ENCODE assay signal across 8 mouse cellular contexts in the genomic region with DNA sequence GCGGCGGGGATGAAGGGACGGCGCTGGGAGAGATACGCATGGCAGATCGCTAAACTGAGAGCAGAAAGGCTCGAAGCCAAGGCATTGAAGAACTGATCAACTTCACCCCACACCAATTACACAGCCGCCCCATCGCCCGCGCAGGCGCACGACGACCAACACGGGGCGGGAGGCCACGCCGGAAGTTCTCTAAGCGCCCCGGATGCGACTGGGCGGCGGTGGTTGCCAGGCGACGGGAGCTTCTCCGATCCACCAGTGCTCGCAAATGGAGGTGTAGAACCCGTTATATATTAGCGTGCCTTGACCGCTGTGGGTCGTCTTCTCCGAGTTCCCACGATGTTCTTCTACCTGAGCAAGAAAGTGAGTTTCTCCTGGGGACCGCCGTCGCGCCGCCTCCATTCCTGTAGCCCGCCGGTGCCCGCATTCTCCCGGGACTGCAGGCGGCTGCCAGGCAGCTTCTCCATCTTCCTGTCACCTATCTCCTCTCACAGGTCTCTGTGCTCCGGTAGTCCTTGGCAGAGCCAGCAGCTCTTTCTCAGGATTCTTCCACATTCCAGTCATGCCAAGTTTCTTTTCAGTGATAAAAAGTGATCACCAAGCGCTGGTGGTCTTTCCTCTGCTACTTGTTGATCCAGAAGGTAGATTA. TPM values are rescaled to one million over a fixed set of nuclear protein-coding genes. Genes with fewer than 3 reads are reported as not detected.
A peak's percentile ranks its signal among the peaks of the same experiment; 100 is the strongest.
DNase-seq lines count a peak whose midpoint lies in the region; ATAC-seq and TF ChIP-seq lines count a peak whose summit lies in the region.

Wdr35 (plus strand) TSS at position 73 of the 646 bp plus-strand sequence.

- no peak for TF ChIP-seq EP300 in MEL (IDR thresholded peaks at IDR 0.05; ENCODE audit: low read depth in 1 of 2, low read length in 2 of 2)

- intact Hi-C loops in heart, postnatal 25 days (cut with DNase I) = loop anchor here (5.0 kb wide), 1 partner anchor 52 kb away; the partner anchor contains the start of gene Laptm4a

- WGBS in forebrain, embryonic 15.5 days = under 1% methylated on average over 45 of the region's 45 CpGs
- WGBS in neural tube, embryonic 14.5 days = under 1% methylated on average over 45 of the region's 45 CpGs

- H3K27me3 ChIP-seq in MEL (ENCODE audit: control insufficient read depth in 1 of 2, insufficient read depth in 2 of 2, low read length in 2 of 2) = peaks cover 0 to 6% of the 10 kb centered on the region in 2 experiments; a peak in 2 of 4 replicates
- H3K27me3 ChIP-seq in forebrain, embryonic 15.5 days = no peaks in the 10 kb centered on the region
- H3K27me3 ChIP-seq in neural tube, embryonic 14.5 days (ENCODE audit: control insufficient read depth, insufficient read depth, low read length) = no peaks in the 10 kb centered on the region
- no peaks in the 10 kb centered on the region for H3K27me3 ChIP-seq in testis, adult 2 months (ENCODE audit: control insufficient read depth, insufficient read depth, low read length)

- peak within 1 kb of the TSS; percentile 79 for H3K4me2 ChIP-seq in forebrain, embryonic 15.5 days (replicated peaks)
- H3K4me2 ChIP-seq in neural tube, embryonic 14.5 days (ENCODE audit: low read depth, low read length) = peak within 1 kb of the TSS; percentile 84

- peak within 1 kb of the TSS; percentile 80 to 87 for H3K4me3 ChIP-seq in MEL (ENCODE audit: control insufficient read depth in 1 of 2, insufficient read depth in 1 of 2, low read depth in 2 of 2, low read length in 2 of 2)
- H3K4me3 ChIP-seq in forebrain, embryonic 15.5 days = peak within 1 kb of the TSS; percentile 81
- H3K4me3 ChIP-seq in neural tube, embryonic 14.5 days (ENCODE audit: low read depth, low read length) = peak within 1 kb of the TSS; percentile 69
- H3K4me3 ChIP-seq in testis, adult 2 months (ENCODE audit: control insufficient read depth, low read depth, low read length) = peak within 1 kb of the TSS; percentile 99

- H3K9ac ChIP-seq in MEL (ENCODE audit: control insufficient read depth, low read depth, low read length, poor library complexity, severe bottlenecking) = peak within 1 kb of the TSS; percentile 62
- H3K9ac ChIP-seq in forebrain, embryonic 15.5 days (replicated peaks) = peak within 1 kb of the TSS; percentile 62
- peak within 1 kb of the TSS; percentile 52 for H3K9ac ChIP-seq in neural tube, embryonic 14.5 days (replicated peaks; ENCODE audit: low read depth, low read length)

- TF ChIP-seq POLR2A in MEL (IDR thresholded peaks at IDR 0.05; ENCODE audit: control insufficient read depth in 1 of 2, insufficient read depth in 1 of 2, low read depth in 1 of 2, low read length in 2 of 2, poor library complexity in 1 of 2) = peak in 1 of 2 experiments; percentile 82; a peak in 2 of 4 replicates
- TF ChIP-seq POLR2A in testis, adult 2 months (IDR thresholded peaks at IDR 0.05; ENCODE audit: control insufficient read depth, low read depth, low read length) = peak; percentile 85

- no peaks in the 10 kb centered on the region; the same call in 1 of the 2 replicates for H3K79me2 ChIP-seq in MEL (ENCODE audit: control insufficient read depth, insufficient read depth, low read length, poor library complexity)

- H3K27ac ChIP-seq in MEL (ENCODE audit: control insufficient read depth, low read depth, low read length) = peak within 1 kb of the TSS; percentile 43
- H3K27ac ChIP-seq in forebrain, embryonic 15.5 days (replicated peaks) = peak within 1 kb of the TSS; percentile 78
- peak within 1 kb of the TSS; percentile 80 for H3K27ac ChIP-seq in neural tube, embryonic 14.5 days (ENCODE audit: low read depth, low read length)
- peak within 1 kb of the TSS; percentile 75 for H3K27ac ChIP-seq in testis, adult 2 months (ENCODE audit: control insufficient read depth, insufficient read depth, low read depth, low read length)

- TF ChIP-seq RAD21 in MEL (IDR thresholded peaks at IDR 0.05; ENCODE audit: low read depth, low read length) = no peak

- no peaks in the 10 kb centered on the region for H3K9me3 ChIP-seq in MEL (replicated peaks; ENCODE audit: insufficient read depth, low read length)
- H3K9me3 ChIP-seq in forebrain, embryonic 15.5 days = no peaks in the 10 kb centered on the region
- H3K9me3 ChIP-seq in neural tube, embryonic 14.5 days (ENCODE audit: control insufficient read depth, low read length) = no peaks in the 10 kb centered on the region

- DNase-seq in MEL (ENCODE audit: low read depth, low spot score) = peak; percentile 90
- DNase-seq in cerebellum, adult 18-20 months = peak; percentile 94
- peak; percentile 77 for DNase-seq in heart, postnatal 25 days (ENCODE audit: low spot score)
- peak; percentile 93 to 94 for DNase-seq in layer of hippocampus, adult 18-20 months (ENCODE audit: low spot score in 2 of 2)
- DNase-seq in lung, adult 18-20 months = peak; percentile 89 to 93

- no peak for TF ChIP-seq CTCF in MEL (IDR thresholded peaks at IDR 0.05 in 2 of 3, conservative IDR thresholded peaks at IDR 0.05 in 1 of 3; ENCODE audit: control insufficient read depth in 1 of 3, insufficient read depth in 1 of 3, low read depth in 2 of 3, low read length in 3 of 3, poor library complexity in 1 of 3, severe bottlenecking in 1 of 3)
- TF ChIP-seq CTCF in testis, adult 2 months (IDR thresholded peaks at IDR 0.05; ENCODE audit: control insufficient read depth, insufficient read depth, insufficient replicate concordance, low read depth, low read length) = no peak

- H3K36me3 ChIP-seq in MEL (ENCODE audit: control insufficient read depth in 1 of 2, insufficient read depth in 2 of 2, low read length in 2 of 2) = no peaks in the 10 kb centered on the region
- H3K36me3 ChIP-seq in forebrain, embryonic 15.5 days = peaks cover 5% of the 10 kb centered on the region
- peaks cover 6% of the 10 kb centered on the region for H3K36me3 ChIP-seq in neural tube, embryonic 14.5 days (ENCODE audit: control insufficient read depth, insufficient read depth, low read length)
- H3K36me3 ChIP-seq in testis, adult 2 months (ENCODE audit: control insufficient read depth, insufficient read depth, low read length) = peaks cover 2% of the 10 kb centered on the region

- ATAC-seq in forebrain, embryonic 15.5 days (replicated peaks) = peak; percentile 99
- ATAC-seq in neural tube, embryonic 14.5 days (ENCODE audit: low read depth) = peak; percentile 98

- peaks cover 2 to 8% of the 10 kb centered on the region in 2 experiments; a peak in 3 of 4 replicates for H3K4me1 ChIP-seq in MEL (ENCODE audit: control insufficient read depth in 1 of 2, insufficient read depth in 2 of 2, low read length in 2 of 2)
- H3K4me1 ChIP-seq in forebrain, embryonic 15.5 days = peaks cover 21% of the 10 kb centered on the region
- no peaks in the 10 kb centered on the region for H3K4me1 ChIP-seq in neural tube, embryonic 14.5 days (ENCODE audit: control insufficient read depth, insufficient read depth, low read length)
- H3K4me1 ChIP-seq in testis, adult 2 months (ENCODE audit: control insufficient read depth, insufficient read depth, low read length) = peaks cover 5% of the 10 kb centered on the region; the same call in 1 of the 2 replicates

TF ChIP-seq in MEL, 35 proteins besides CTCF, POLR2A, EP300 and RAD21:
- TF ChIP-seq HCFC1 (IDR thresholded peaks at IDR 0.05; ENCODE audit: low read depth, low read length) (peak; percentile 83), TCF12 (IDR thresholded peaks at IDR 0.05; ENCODE audit: low read depth, low read length) (no peak; the same call in 1 of the 2 replicates), BHLHE40 (IDR thresholded peaks at IDR 0.05; ENCODE audit: borderline replicate concordance, low read depth, low read length) (no peak), NRF1 (IDR thresholded peaks at IDR 0.05; ENCODE audit: insufficient read depth, low read depth, low read length, poor library complexity, severe bottlenecking) (peak; percentile 97), SIN3A (IDR thresholded peaks at IDR 0.05; ENCODE audit: low read length) (peak; percentile 90), MAX (IDR thresholded peaks at IDR 0.05; ENCODE audit: low read length) (peak; percentile 59), ZMIZ1 (IDR thresholded peaks at IDR 0.05; ENCODE audit: low read depth, low read length) (0 out of 2 replicates have a peak, but pooled peaks have one; percentile 35), UBTF (IDR thresholded peaks at IDR 0.05; ENCODE audit: borderline replicate concordance, insufficient read depth, low read depth, low read length) (no peak), NELFE (IDR thresholded peaks at IDR 0.05; ENCODE audit: low read depth, low read length) (peak; percentile 82), GABPA (IDR thresholded peaks at IDR 0.05; ENCODE audit: low read depth, low read length) (no peak), ELF1 (IDR thresholded peaks at IDR 0.05; ENCODE audit: low read depth, low read length) (peak; percentile 49; the same call in 1 of the 2 replicates), MXI1 (IDR thresholded peaks at IDR 0.05; ENCODE audit: low read depth, low read length) (peak; percentile 84), GATA1 (IDR thresholded peaks at IDR 0.05; ENCODE audit: low read depth, low read length) (0 out of 2 replicates have a peak, but pooled peaks have one; percentile 12), TBP (IDR thresholded peaks at IDR 0.05; ENCODE audit: low read depth, low read length) (peak; percentile 44; the same call in 1 of the 2 replicates)

RNA-seq across cellular contexts. Expression of gene Wdr35, which starts in this region (rescaled TPM):
- 5.1 and 5.7 TPM in 2 replicates for total RNA-seq in MEL (2012; rRNA removed)
- polyA plus RNA-seq in MEL (2012; ENCODE audit: insufficient read depth in 1 of 2, insufficient read length in 2 of 2, low read depth in 1 of 2, low replicate concordance in 2 of 2, missing spikeins in 1 of 2) = 1 to 10 TPM in 1 of 2 experiments, not detected in 1; 5.9 TPM
- polyA plus RNA-seq in forebrain, embryonic 15.5 days (2015; fragmentation: Nextera tagmentation; extraction: Ambion mirVana) = 23.5 and 24.4 TPM in 2 replicates
- total RNA-seq in heart, postnatal 25 days (2021) = 10 to 100 TPM; 12.6 to 12.9 TPM
- total RNA-seq in layer of hippocampus, adult 18-20 months (2021) = 10 to 100 TPM; 37.8 to 40.9 TPM
- polyA plus RNA-seq in neural tube, embryonic 14.5 days (2014; fragmentation: Nextera tagmentation; extraction: Ambion mirVana) = 19.6 and 21.7 TPM in 2 replicates
- polyA plus RNA-seq in testis, adult 2 months (2012; rRNA removed) = 30.4 and 37.6 TPM in 2 replicates

Comparison
In these comparisons a context has a peak if more than half of its experiments do, and no peak if none do; other contexts are left out.
1. Peak in every context shown above with its lines: DNase-seq, ATAC-seq, H3K4me3 ChIP-seq and H3K27ac ChIP-seq.